Mouse (Mus musculus) limb, embryonic 14.5 days (tissue): ENCODE measurements around the gene Atg2a. TPM values are rescaled to one million over a fixed set of nuclear protein-coding genes. Genes with fewer than 3 reads are reported as not detected.

Experiments used
- ATAC-seq: fragments of 200-750 bp; cut with Nextera tagmentation; 2 replicates; pipeline ENCODE4 v1.8.0; 2017; ENCODE audit warnings: low read depth, moderate number of reproducible peaks, moderate TSS enrichment; ENCODE audit not compliant: low FRiP score
- DNase-seq: peaks from one replicate; pipeline ENCODE4 v3.0.0-alpha.2; 2015; ENCODE audit warnings: low spot score
- H3K27ac ChIP-seq: fragments of 300-500 bp; sonication (generic); replicated peaks from 2 replicates; pipeline ENCODE4 v1.5.1; 2014; ENCODE audit warnings: low read depth, mild to moderate bottlenecking, low read length, moderate library complexity, mixed read lengths
- H3K27me3 ChIP-seq: fragments of 300-500 bp; sonication (generic); 2 replicates; pipeline ENCODE4 v1.6.1; 2014; ENCODE audit warnings: low read length, mixed read lengths; ENCODE audit not compliant: control insufficient read depth, insufficient read depth
- H3K36me3 ChIP-seq: fragments of 300-500 bp; sonication (generic); 2 replicates; pipeline ENCODE4 v1.6.1; 2014; ENCODE audit warnings: mild to moderate bottlenecking, low read length, moderate library complexity, mixed read lengths; ENCODE audit not compliant: control insufficient read depth, insufficient read depth
- H3K4me1 ChIP-seq: fragments of 300-500 bp; sonication (generic); 2 replicates; pipeline ENCODE4 v1.6.1; 2014; ENCODE audit warnings: antibody characterized with exemption, low read length, mixed read lengths; ENCODE audit not compliant: control insufficient read depth, insufficient read depth
- H3K4me2 ChIP-seq: fragments of 300-500 bp; sonication (generic); replicated peaks from 2 replicates; pipeline ENCODE4 v1.6.1; 2014; ENCODE audit warnings: low read depth, mild to moderate bottlenecking, low read length, moderate library complexity; ENCODE audit not compliant: severe bottlenecking
- H3K4me3 ChIP-seq: fragments of 300-500 bp; sonication (generic); replicated peaks from 2 replicates; pipeline ENCODE4 v1.5.1; 2014; ENCODE audit warnings: low read length
- H3K9ac ChIP-seq: fragments of 300-500 bp; sonication (generic); 2 replicates; pipeline ENCODE4 v1.6.1; 2014; ENCODE audit warnings: mild to moderate bottlenecking, low read depth, low read length, moderate library complexity; ENCODE audit not compliant: severe bottlenecking
- H3K9me3 ChIP-seq: fragments of 300-500 bp; sonication (generic); 2 replicates; pipeline ENCODE4 v1.6.1; 2016; ENCODE audit warnings: low read length; ENCODE audit not compliant: control insufficient read depth
- POLR2A ChIP-seq: fragments of 200-500 bp; IDR thresholded peaks from 2 replicates; pipeline ENCODE4 v1.8.0; 2012; ENCODE audit warnings: inconsistent platforms, mild to moderate bottlenecking, moderate library complexity, borderline replicate concordance; ENCODE audit not compliant: insufficient read depth, insufficient read length; ENCODE audit errors: extremely low read depth
- WGBS: fragments of 180-500 bp; shearing (Covaris S2); extraction: QIAGEN DNeasy Blood & Tissue Kit; methylation state at CpG from one replicate; pipeline ENCODE4 v1.1.7; 2014; 5-methylcytosine and 5-hydroxymethylcytosine counted together
- polyA plus RNA-seq, 2 experiments: library from polyadenylated mRNA; depleted of rRNA in 1 of 2; stranded (reverse) in 1 of 2; unstranded in 1 of 2; fragments of >200 nt; fragmentation: Nextera tagmentation in 1 of 2; extraction: Ambion mirVana in 1 of 2; gene quantifications; 2 replicates each; pipeline versions ENCODE4 v1.2.1 to v1.2.3; 2012 to 2014

Gene Atg2a
- polyA plus RNA-seq, 2 experiments, result 10.6 to 18.3 TPM

DNA sequence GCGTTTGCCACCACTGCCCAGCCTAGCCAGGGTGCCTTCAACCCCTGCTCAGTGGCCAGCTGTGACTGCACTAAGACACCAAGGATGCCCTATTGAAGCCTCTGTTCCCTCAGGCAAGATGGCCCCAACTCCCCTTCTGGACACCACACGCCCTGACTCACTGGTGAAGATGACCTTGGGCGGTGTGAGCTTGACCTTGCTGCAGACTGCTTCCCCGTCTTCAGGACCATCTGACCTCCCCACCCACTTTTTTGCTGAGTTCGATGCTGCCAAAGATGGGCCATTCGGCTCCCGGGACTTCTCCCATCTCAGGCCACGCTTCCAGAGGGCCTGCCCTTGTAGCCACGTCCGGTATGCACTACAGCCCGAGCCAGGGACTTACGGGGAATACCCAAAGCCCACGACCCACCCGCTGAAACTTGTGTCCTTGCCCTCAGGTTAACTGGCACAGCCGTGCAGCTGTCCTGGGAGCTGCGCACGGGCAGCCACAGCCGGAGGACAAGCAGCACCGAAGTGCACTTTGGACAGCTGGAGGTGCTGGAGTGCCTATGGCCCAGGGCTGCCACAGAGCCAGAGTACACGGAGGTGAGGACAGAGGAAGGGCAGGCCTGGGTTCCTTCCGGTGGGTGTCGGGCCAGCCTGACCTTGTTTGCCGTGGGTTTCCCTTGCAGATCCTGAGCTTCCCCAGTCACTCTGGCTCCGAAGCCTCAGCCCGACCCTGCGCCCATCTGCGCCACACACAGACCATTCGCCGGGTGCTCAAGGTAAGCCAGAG lies 6.2 kb downstream of the Atg2a start:
- DNase-seq (no peak), ATAC-seq (no peak)
- no peak overlapping the region for H3K9ac ChIP-seq
- no peak overlapping the region for H3K4me2 ChIP-seq
- H3K27ac ChIP-seq, result no peak overlapping the region
- 94% methylated on average over 27 of the region's 29 CpGs for WGBS
- H3K9me3 ChIP-seq, result no peaks in the 10 kb centered on the region
- peaks cover 2% of the 10 kb centered on the region for H3K4me1 ChIP-seq
- H3K27me3 ChIP-seq, result no peaks in the 10 kb centered on the region
- H3K4me3 ChIP-seq, result no peak overlapping the region
- no peak for TF ChIP-seq POLR2A
- H3K36me3 ChIP-seq, result peaks cover 70% of the 10 kb centered on the region

DNA sequence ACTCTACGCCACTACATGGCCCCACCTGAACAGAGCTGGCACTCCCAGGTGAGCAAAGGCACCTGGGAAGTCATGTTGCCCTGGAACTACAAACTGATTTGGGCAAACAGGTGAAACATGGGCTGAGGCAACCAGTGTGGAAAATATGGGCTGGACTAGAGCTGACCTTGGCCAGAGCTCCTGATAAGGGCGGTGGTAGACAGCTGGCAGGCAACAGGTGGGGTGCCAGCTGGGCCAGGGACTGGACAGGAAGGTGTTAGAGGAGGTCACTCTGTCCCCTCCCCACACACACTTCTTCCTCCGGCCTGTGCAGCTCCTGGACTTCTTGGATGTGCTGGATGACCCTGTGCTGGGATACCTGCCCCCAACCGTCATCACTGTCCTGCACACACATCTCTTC lies 11.6 kb downstream of the Atg2a start:
- H3K36me3 ChIP-seq, result peaks cover 86% of the 10 kb centered on the region
- H3K4me3 ChIP-seq, result no peak overlapping the region
- no peak overlapping the region for H3K9ac ChIP-seq
- no peak for TF ChIP-seq POLR2A
- no peak overlapping the region for H3K4me2 ChIP-seq
- no peak overlapping the region for H3K27ac ChIP-seq
- WGBS, result 85% methylated on average over 4 of the region's 4 CpGs
- no peaks in the 10 kb centered on the region for H3K27me3 ChIP-seq
- DNase-seq (no peak), ATAC-seq (no peak)
- H3K9me3 ChIP-seq, result no peaks in the 10 kb centered on the region
- H3K4me1 ChIP-seq, result no peaks in the 10 kb centered on the region

DNA sequence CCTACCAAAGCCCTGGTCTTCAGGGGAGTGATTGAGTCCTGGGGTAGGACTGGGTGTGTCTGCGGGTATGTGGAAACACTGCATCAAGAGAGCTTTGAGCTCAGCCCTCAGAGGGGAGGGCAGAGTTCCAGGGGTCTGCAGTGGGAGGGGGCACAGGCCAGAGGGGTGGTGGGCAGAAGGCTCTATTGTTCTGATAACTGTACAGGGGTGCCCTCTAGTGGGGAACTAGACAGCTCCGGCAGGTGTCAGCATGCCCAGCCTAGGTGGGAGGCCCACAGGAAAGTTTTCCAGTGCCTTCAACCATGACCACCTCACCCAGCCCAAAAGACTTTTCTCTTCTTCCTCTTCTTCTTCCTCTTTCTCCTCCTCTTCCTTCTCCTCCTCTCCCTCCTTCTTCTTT lies 19.0 kb downstream of the Atg2a start:
- Histone ChIP-seq H3K9ac (no peak overlapping the region), H3K27ac (no peak overlapping the region), H3K36me3 (peaks cover 68% of the 10 kb centered on the region), H3K4me3 (no peak overlapping the region), H3K9me3 (no peaks in the 10 kb centered on the region), H3K4me1 (no peaks in the 10 kb centered on the region), H3K4me2 (no peak overlapping the region), H3K27me3 (no peaks in the 10 kb centered on the region)
- ATAC-seq (no peak), DNase-seq (peak; percentile 27)
- no peak for TF ChIP-seq POLR2A
- 83% methylated on average over 2 of the region's 2 CpGs for WGBS

DNA sequence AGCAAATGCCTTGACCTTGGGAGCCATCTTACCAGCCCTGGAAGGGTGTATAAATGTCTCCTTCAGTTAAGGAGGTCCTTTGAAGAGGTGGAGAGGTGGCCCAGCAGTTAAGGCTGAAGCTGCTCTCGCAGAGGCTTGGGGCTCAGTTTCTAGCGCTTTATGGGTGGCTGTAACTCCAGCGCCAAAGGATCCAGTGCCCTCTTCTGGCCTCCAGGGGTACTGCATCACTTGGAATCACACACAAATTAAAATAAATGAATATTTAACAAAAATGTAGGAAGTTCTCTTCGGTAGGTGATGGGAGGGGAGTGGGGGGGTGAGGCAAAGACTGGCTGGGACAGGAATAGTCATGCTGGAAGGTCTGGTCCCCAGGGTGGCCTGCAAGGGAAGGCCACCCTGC lies 19.5 kb downstream of the Atg2a start:
- no peaks in the 10 kb centered on the region for H3K9me3 ChIP-seq
- H3K4me3 ChIP-seq, result no peak overlapping the region
- TF ChIP-seq POLR2A, result no peak
- no peak overlapping the region for H3K27ac ChIP-seq
- DNase-seq (no peak), ATAC-seq (no peak)
- H3K4me2 ChIP-seq, result no peak overlapping the region
- H3K36me3 ChIP-seq, result peaks cover 62% of the 10 kb centered on the region
- no peaks in the 10 kb centered on the region for H3K27me3 ChIP-seq
- WGBS, result 81% methylated on average over 4 of the region's 4 CpGs
- no peaks in the 10 kb centered on the region for H3K4me1 ChIP-seq
- no peak overlapping the region for H3K9ac ChIP-seq

DNA sequence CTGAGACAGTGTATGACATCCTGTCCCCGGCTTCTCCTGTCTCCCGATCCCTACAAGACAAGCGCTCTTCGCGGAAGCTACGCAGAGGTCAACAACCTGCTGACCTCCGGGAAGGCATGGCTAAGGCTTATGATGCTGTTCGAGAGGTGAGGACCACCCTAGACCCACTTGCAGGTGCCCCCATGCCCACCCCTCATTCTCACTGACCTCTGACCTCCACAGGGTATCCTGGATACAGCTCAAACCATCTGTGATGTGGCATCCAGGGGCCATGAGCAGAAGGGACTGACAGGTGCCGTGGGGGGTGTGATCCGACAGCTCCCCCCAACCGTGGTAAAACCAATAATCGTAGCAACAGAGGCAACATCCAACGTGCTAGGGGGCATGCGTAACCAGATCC lies 19.9 kb downstream of the Atg2a start:
- peaks cover 58% of the 10 kb centered on the region for H3K36me3 ChIP-seq
- no peak overlapping the region for H3K9ac ChIP-seq
- TF ChIP-seq POLR2A, result no peak
- DNase-seq (no peak), ATAC-seq (no peak)
- no peaks in the 10 kb centered on the region for H3K27me3 ChIP-seq
- no peak overlapping the region for H3K4me2 ChIP-seq
- H3K4me3 ChIP-seq, result no peak overlapping the region
- whole genome bisulfite sequencing, result 89% methylated on average over 14 of the region's 14 CpGs
- no peak overlapping the region for H3K27ac ChIP-seq
- H3K4me1 ChIP-seq, result no peaks in the 10 kb centered on the region
- no peaks in the 10 kb centered on the region for H3K9me3 ChIP-seq
